Mouse (Mus musculus): ENCODE measurements around the gene Angptl8. TPM values are rescaled to one million over a fixed set of nuclear protein-coding genes. Genes with fewer than 3 reads are reported as not detected.

Angptl8 gene
- polyA plus RNA-seq, 1 experiment from 2014 or later, result not detected

Small RNA genes within 50 kb of the gene (microRNA-seq; reads per million reads assigned to microRNA genes)
- gene Mir7083 (ENCODE audit: borderline number of aligned reads), result 3.8 reads per million

Other genes starting within 250 kb of the Angptl8 start
- gene Timm29, start 242.8 kb upstream of the Angptl8 start, polyA plus RNA-seq (2014; fragmentation: Nextera tagmentation; extraction: Ambion mirVana), result 51.2 and 52.9 TPM in 2 replicates
- gene Yipf2, start 242.7 kb upstream of the Angptl8 start, polyA plus RNA-seq (2014; fragmentation: Nextera tagmentation; extraction: Ambion mirVana), result 13.1 and 13.8 TPM in 2 replicates
- gene Smarca4, start 219.3 kb upstream of the Angptl8 start, polyA plus RNA-seq (2014; fragmentation: Nextera tagmentation; extraction: Ambion mirVana), result 106 and 119 TPM in 2 replicates
- 14.7 and 15.0 TPM in 2 replicates for gene Ldlr, start 112.0 kb upstream of the Angptl8 start, polyA plus RNA-seq (2014; fragmentation: Nextera tagmentation; extraction: Ambion mirVana)
- gene Spc24, start 75.2 kb upstream of the Angptl8 start, polyA plus RNA-seq (2014; fragmentation: Nextera tagmentation; extraction: Ambion mirVana), result 126 and 132 TPM in 2 replicates
- gene Kank2, start 36.8 kb upstream of the Angptl8 start, polyA plus RNA-seq (2014; fragmentation: Nextera tagmentation; extraction: Ambion mirVana), result 6.1 and 7.6 TPM in 2 replicates
- 15.6 and 17.8 TPM in 2 replicates for gene Dock6, start 17.1 kb downstream of the Angptl8 start, polyA plus RNA-seq (2014; fragmentation: Nextera tagmentation; extraction: Ambion mirVana)
- gene Rab3d, start 82.7 kb downstream of the Angptl8 start, polyA plus RNA-seq (2014; fragmentation: Nextera tagmentation; extraction: Ambion mirVana), result 4.8 and 6.1 TPM in 2 replicates
- gene Ccdc159, start 92.0 kb downstream of the Angptl8 start, polyA plus RNA-seq (2014; fragmentation: Nextera tagmentation; extraction: Ambion mirVana), result 2.5 and 3.1 TPM in 2 replicates
- gene Tmem205, start 92.0 kb downstream of the Angptl8 start, polyA plus RNA-seq (2014; fragmentation: Nextera tagmentation; extraction: Ambion mirVana), result 28.5 and 33.8 TPM in 2 replicates
- gene Plppr2, start 101.5 kb downstream of the Angptl8 start, polyA plus RNA-seq (2014; fragmentation: Nextera tagmentation; extraction: Ambion mirVana), result 6.9 and 9.5 TPM in 2 replicates
- gene Swsap1, start 120.2 kb downstream of the Angptl8 start, polyA plus RNA-seq (2014; fragmentation: Nextera tagmentation; extraction: Ambion mirVana), result 17.2 and 17.4 TPM in 2 replicates
- 3.8 and 6.4 TPM in 2 replicates for gene Epor, start 128.0 kb downstream of the Angptl8 start, polyA plus RNA-seq (2014; fragmentation: Nextera tagmentation; extraction: Ambion mirVana)
- 1.0 and 1.3 TPM in 2 replicates for gene Rgl3, start 153.9 kb downstream of the Angptl8 start, polyA plus RNA-seq (2014; fragmentation: Nextera tagmentation; extraction: Ambion mirVana)
- gene Ccdc151, start 167.1 kb downstream of the Angptl8 start, polyA plus RNA-seq (2014; fragmentation: Nextera tagmentation; extraction: Ambion mirVana), result 2.6 and 2.9 TPM in 2 replicates
- gene Prkcsh, start 167.3 kb downstream of the Angptl8 start, polyA plus RNA-seq (2014; fragmentation: Nextera tagmentation; extraction: Ambion mirVana), result 79.9 and 88.1 TPM in 2 replicates
- 11.2 and 13.7 TPM in 2 replicates for gene Elavl3, start 216.5 kb downstream of the Angptl8 start, polyA plus RNA-seq (2014; fragmentation: Nextera tagmentation; extraction: Ambion mirVana)
- not detected in 2 replicates for gene Gm49318, start 235.7 kb downstream of the Angptl8 start, polyA plus RNA-seq (2014; fragmentation: Nextera tagmentation; extraction: Ambion mirVana)
- 5.5 and 7.1 TPM in 2 replicates for gene Zfp653, start 235.9 kb downstream of the Angptl8 start, polyA plus RNA-seq (2014; fragmentation: Nextera tagmentation; extraction: Ambion mirVana)
- 25.2 and 26.6 TPM in 2 replicates for gene Ecsit, start 249.9 kb downstream of the Angptl8 start, polyA plus RNA-seq (2014; fragmentation: Nextera tagmentation; extraction: Ambion mirVana)